Mouse (Mus musculus): ENCODE data around the gene Hoxc5. TPM values are rescaled to one million over a fixed set of nuclear protein-coding genes. Genes with fewer than 3 reads are reported as not detected.

Gene Hoxc5
- polyA plus RNA-seq, 1 experiment, result 0.32 TPM

DNA sequence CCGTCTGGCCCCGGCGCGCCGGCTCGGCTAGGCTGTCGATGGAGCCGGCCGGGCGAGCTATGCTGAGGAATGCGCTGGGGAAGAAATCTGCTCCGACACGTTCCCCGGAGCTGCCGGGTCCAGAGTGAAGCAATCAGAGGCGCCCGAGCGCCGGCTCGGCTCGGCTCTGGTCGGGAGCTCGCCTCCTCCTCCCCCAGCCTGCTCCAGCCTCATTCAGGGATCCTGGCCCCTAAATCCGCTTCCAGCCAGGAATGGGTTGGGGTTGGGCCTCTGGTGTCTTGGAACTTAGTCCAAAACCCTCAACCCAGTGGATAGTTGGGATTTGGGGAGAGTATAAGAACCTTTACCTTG lies 45.3 kb upstream of the Hoxc5 start:
- TF ChIP-seq CTCF (IDR thresholded peaks at IDR 0.05; ENCODE audit: borderline replicate concordance, control insufficient read depth, extremely low read depth, insufficient read depth, low read length, poor library complexity) (no peak), POLR2A (IDR thresholded peaks at IDR 0.05; ENCODE audit: control insufficient read depth, extremely low read depth, insufficient read depth, low read length, poor library complexity) (no peak)
- Histone ChIP-seq H3K27me3 (ENCODE audit: control insufficient read depth, insufficient read depth, low read length) (peaks cover 20% of the 10 kb centered on the region), H3K4me3 (ENCODE audit: control insufficient read depth, insufficient read depth, low read length) (no peak overlapping the region), H3K27ac (ENCODE audit: control insufficient read depth, insufficient read depth, low read length) (no peak overlapping the region), H3K36me3 (ENCODE audit: control insufficient read depth, insufficient read depth, low read length) (no peaks in the 10 kb centered on the region), H3K4me1 (replicated peaks; ENCODE audit: control insufficient read depth, insufficient read depth, low read length) (no peaks in the 10 kb centered on the region)
- 7% methylated on average over 19 of the region's 24 CpGs for WGBS
- no peak for DNase-seq

DNA sequence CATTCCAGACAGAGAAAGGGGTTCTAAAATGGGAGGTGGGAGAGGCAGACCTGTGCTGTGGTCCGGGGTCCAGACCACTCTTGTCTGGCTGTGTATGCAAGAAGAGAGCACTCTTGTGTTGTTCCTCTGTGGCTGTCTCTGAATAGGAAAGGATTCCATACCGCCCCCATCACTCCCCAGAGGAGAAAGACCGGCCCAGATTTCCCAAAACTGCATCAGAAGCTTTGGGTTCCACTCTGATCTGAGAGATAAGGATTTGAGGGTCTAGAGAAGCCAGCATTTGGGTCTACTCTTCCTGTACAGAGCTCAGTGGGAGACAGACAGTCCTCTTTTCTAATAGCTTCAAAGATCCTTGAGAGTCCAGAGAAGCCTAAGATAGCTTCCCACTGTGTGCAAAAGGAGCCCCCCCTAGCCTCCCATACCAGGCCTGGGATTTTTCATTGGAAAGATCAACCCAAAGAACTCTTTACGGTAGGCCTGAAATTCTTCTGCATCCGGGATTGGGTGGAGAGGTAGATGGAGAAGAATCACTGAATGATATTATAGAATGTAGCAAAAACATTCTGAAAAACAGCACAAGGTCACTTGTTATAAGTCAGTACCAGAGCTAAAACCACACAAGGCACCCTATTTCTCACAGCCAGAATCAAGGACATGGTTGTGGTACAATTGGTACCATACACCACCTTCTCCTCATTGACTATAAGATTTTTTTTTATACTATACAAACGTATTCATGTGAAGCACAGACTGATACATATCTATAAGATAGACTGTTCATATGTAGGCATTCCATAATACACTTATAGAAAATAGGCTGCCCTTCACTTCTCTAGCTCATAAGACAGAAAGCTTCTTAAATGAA lies 44.4 kb upstream of the Hoxc5 start:
- Histone ChIP-seq H3K27ac (ENCODE audit: control insufficient read depth, insufficient read depth, low read length) (no peak overlapping the region), H3K27me3 (ENCODE audit: control insufficient read depth, insufficient read depth, low read length) (peaks cover 22% of the 10 kb centered on the region), H3K4me1 (replicated peaks; ENCODE audit: control insufficient read depth, insufficient read depth, low read length) (no peaks in the 10 kb centered on the region), H3K36me3 (ENCODE audit: control insufficient read depth, insufficient read depth, low read length) (no peaks in the 10 kb centered on the region), H3K4me3 (ENCODE audit: control insufficient read depth, insufficient read depth, low read length) (no peak overlapping the region)
- DNase-seq, result no peak
- TF ChIP-seq POLR2A (IDR thresholded peaks at IDR 0.05; ENCODE audit: control insufficient read depth, extremely low read depth, insufficient read depth, low read length, poor library complexity), result no peak
- no peak for TF ChIP-seq CTCF (IDR thresholded peaks at IDR 0.05; ENCODE audit: borderline replicate concordance, control insufficient read depth, extremely low read depth, insufficient read depth, low read length, poor library complexity)
- 19% methylated on average over 6 of the region's 6 CpGs for WGBS

DNA sequence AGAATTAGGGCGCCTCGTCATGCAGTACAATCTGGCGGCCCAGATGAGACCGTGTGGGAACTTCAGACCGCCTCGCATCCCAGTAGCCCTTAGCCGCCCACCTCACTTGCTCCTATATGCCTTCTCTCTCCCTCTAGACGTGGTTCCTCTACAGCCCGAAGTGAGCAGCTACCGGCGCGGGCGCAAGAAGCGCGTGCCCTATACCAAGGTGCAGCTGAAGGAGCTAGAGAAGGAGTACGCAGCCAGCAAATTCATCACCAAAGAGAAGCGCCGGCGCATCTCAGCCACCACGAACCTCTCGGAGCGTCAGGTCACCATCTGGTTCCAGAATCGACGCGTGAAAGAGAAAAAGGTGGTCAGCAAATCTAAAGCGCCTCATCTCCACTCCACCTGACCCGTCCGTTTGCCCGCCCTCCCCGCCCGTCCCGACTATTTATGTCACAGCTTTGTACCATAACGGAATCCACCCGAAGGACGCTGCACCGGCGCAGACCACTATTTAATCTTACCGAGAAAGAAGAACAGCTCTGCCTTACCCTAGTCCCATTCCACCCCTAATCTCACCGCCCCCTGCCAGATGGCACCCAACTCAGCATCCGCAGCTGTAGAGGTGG lies 40.1 kb upstream of the Hoxc5 start:
- no peak for DNase-seq
- H3K4me1 ChIP-seq (replicated peaks; ENCODE audit: control insufficient read depth, insufficient read depth, low read length), result no peaks in the 10 kb centered on the region
- no peaks in the 10 kb centered on the region for H3K36me3 ChIP-seq (ENCODE audit: control insufficient read depth, insufficient read depth, low read length)
- 6% methylated on average over 40 of the region's 40 CpGs for WGBS
- TF ChIP-seq CTCF (IDR thresholded peaks at IDR 0.05; ENCODE audit: borderline replicate concordance, control insufficient read depth, extremely low read depth, insufficient read depth, low read length, poor library complexity) (no peak), POLR2A (IDR thresholded peaks at IDR 0.05; ENCODE audit: control insufficient read depth, extremely low read depth, insufficient read depth, low read length, poor library complexity) (no peak)
- H3K4me3 ChIP-seq (ENCODE audit: control insufficient read depth, insufficient read depth, low read length), result no peak overlapping the region
- H3K27me3 ChIP-seq (ENCODE audit: control insufficient read depth, insufficient read depth, low read length), result peaks cover 7% of the 10 kb centered on the region
- H3K27ac ChIP-seq (ENCODE audit: control insufficient read depth, insufficient read depth, low read length), result no peak overlapping the region

DNA sequence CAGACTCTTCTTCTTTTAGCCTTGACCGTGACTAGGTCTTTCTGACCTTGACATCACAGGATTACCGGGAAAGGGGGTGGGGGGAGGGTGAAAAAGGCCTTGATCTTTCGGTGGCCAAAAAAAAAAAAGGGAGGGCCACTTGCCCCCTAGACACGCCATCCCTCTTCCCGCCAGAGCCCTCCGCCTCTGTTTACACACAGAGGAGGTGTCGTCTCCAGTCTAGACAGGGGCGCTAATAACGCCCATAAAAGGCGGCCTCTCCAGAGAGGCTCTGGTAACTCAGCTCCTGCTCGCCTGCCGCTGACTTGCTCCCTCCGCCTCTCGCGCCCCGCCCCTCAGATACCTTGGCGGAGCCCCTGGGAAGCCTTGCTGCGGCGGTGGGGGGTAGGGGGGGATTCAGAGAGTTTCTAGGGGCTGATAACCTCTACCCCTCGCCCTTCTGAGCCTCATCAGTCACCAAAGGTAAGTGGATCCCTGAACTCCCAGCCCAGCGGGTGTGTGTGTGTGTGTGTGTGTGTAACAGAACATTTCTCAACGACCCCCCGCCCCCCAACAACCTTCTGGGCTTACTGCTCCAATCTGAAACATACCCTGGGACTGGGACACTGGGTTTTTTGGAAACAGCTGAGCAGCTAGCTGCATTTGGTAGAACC lies 35.4 kb upstream of the Hoxc5 start:
- no peak for DNase-seq
- WGBS, result 8% methylated on average over 23 of the region's 23 CpGs
- H3K4me3 ChIP-seq (ENCODE audit: control insufficient read depth, insufficient read depth, low read length), result no peak overlapping the region
- H3K27me3 ChIP-seq (ENCODE audit: control insufficient read depth, insufficient read depth, low read length), result peaks cover 17% of the 10 kb centered on the region
- H3K36me3 ChIP-seq (ENCODE audit: control insufficient read depth, insufficient read depth, low read length), result no peaks in the 10 kb centered on the region
- H3K4me1 ChIP-seq (replicated peaks; ENCODE audit: control insufficient read depth, insufficient read depth, low read length), result no peaks in the 10 kb centered on the region
- no peak overlapping the region for H3K27ac ChIP-seq (ENCODE audit: control insufficient read depth, insufficient read depth, low read length)
- TF ChIP-seq POLR2A (IDR thresholded peaks at IDR 0.05; ENCODE audit: control insufficient read depth, extremely low read depth, insufficient read depth, low read length, poor library complexity), result no peak
- no peak for TF ChIP-seq CTCF (IDR thresholded peaks at IDR 0.05; ENCODE audit: borderline replicate concordance, control insufficient read depth, extremely low read depth, insufficient read depth, low read length, poor library complexity)

DNA sequence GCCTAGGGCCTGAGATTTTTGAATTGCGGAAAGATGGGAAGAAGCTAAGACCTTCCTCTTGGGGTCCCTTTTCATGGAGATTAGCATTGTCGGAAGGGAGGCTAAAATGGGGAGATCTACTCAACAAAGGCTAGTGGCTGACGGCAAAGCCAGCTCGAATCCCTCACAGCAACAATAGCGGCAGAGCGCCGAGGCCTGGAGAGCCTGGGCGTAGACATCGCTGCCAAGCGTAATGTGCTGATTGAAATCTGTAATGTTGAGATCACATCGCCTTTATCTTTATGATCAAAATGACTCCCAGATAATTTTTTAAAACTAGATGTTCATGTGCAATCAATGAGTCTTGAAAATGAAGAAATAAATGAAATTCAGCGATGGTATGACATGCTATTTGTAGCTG lies 32.8 kb upstream of the Hoxc5 start:
- peaks cover 32% of the 10 kb centered on the region for H3K27me3 ChIP-seq (ENCODE audit: control insufficient read depth, insufficient read depth, low read length)
- no peak overlapping the region for H3K4me3 ChIP-seq (ENCODE audit: control insufficient read depth, insufficient read depth, low read length)
- no peak overlapping the region for H3K27ac ChIP-seq (ENCODE audit: control insufficient read depth, insufficient read depth, low read length)
- 11% methylated on average over 12 of the region's 12 CpGs for WGBS
- no peak for DNase-seq
- TF ChIP-seq POLR2A (IDR thresholded peaks at IDR 0.05; ENCODE audit: control insufficient read depth, extremely low read depth, insufficient read depth, low read length, poor library complexity) (no peak), CTCF (IDR thresholded peaks at IDR 0.05; ENCODE audit: borderline replicate concordance, control insufficient read depth, extremely low read depth, insufficient read depth, low read length, poor library complexity) (no peak)
- H3K4me1 ChIP-seq (replicated peaks; ENCODE audit: control insufficient read depth, insufficient read depth, low read length), result no peaks in the 10 kb centered on the region
- H3K36me3 ChIP-seq (ENCODE audit: control insufficient read depth, insufficient read depth, low read length), result no peaks in the 10 kb centered on the region

DNA sequence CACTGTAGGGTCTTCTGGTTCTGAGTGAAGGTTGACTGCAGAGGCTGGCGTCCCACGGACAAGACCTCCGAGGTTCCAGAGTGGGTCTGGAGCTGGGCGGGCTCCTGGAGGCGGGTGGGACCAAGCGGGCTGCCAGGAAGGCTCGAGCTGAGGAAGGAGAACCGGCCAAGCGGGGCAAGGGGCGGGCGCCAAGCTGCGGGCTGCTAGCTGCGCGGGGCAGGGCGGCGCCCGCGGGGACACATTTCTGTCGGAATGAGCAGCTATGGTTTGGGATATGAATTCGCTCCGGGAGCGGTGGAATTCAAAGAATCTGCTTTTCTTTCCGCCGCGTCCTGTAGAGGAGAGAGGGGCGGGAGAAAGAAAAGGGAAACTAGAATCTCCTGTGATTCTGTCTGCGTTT lies 32.3 kb upstream of the Hoxc5 start:
- WGBS, result 6% methylated on average over 27 of the region's 27 CpGs
- TF ChIP-seq CTCF (IDR thresholded peaks at IDR 0.05; ENCODE audit: borderline replicate concordance, control insufficient read depth, extremely low read depth, insufficient read depth, low read length, poor library complexity), result no peak
- no peak for TF ChIP-seq POLR2A (IDR thresholded peaks at IDR 0.05; ENCODE audit: control insufficient read depth, extremely low read depth, insufficient read depth, low read length, poor library complexity)
- Histone ChIP-seq H3K27me3 (ENCODE audit: control insufficient read depth, insufficient read depth, low read length) (peaks cover 33% of the 10 kb centered on the region), H3K4me3 (ENCODE audit: control insufficient read depth, insufficient read depth, low read length) (no peak overlapping the region), H3K4me1 (replicated peaks; ENCODE audit: control insufficient read depth, insufficient read depth, low read length) (no peaks in the 10 kb centered on the region), H3K36me3 (ENCODE audit: control insufficient read depth, insufficient read depth, low read length) (no peaks in the 10 kb centered on the region), H3K27ac (ENCODE audit: control insufficient read depth, insufficient read depth, low read length) (no peak overlapping the region)
- DNase-seq, result no peak
